Mouse (Mus musculus): Measurements from ENCODE around the gene Tmem18. TPM values are rescaled to one million over a fixed set of nuclear protein-coding genes. Genes with fewer than 3 reads are reported as not detected.

Tmem18 gene
- polyA plus RNA-seq, 1 experiment from 2014 or later: 35.0 TPM

DNA sequence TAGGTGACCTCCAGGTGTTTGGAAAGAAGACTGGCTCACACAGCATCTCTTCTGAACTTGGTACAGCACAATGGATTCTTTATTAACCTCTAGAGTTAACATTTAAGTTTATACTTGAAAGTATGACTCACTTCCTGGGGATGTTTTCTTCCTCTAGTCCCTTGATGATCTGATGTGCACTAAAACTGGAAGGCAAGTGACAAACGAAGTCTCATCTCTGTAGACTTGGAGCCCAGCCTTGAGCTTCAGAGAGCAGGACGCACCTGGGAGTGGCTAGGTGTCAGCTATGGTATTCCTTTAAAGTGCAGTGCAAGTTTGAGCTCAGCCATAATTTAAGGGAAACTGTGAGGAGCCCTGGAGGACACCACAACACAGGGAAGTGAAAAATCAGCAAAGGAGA is 15.2 kb downstream of the Tmem18 start:
- Histone ChIP-seq H3K9me3 (replicated peaks) (no peaks in the 10 kb centered on the region), H3K4me1 (no peaks in the 10 kb centered on the region), H3K27me3 (replicated peaks) (no peaks in the 10 kb centered on the region; the same call in 1 of the 2 replicates), H3K4me3 (replicated peaks) (no peak overlapping the region), H3K36me3 (no peaks in the 10 kb centered on the region), H3K4me2 (no peak overlapping the region), H3K27ac (replicated peaks) (no peak overlapping the region), H3K9ac (replicated peaks) (no peak overlapping the region)
- 67% methylated on average over 2 of the region's 2 CpGs for WGBS
- no peak for ATAC-seq (ENCODE audit: low FRiP score)

- Histone ChIP-seq H3K27me3 (replicated peaks) (no peaks in the 10 kb centered on the region; the same call in 1 of the 2 replicates), H3K9ac (replicated peaks) (no peak overlapping the region), H3K36me3 (no peaks in the 10 kb centered on the region), H3K4me3 (replicated peaks) (no peak overlapping the region), H3K9me3 (replicated peaks) (no peaks in the 10 kb centered on the region), H3K4me2 (no peak overlapping the region), H3K27ac (replicated peaks) (no peak overlapping the region), H3K4me1 (no peaks in the 10 kb centered on the region)
- no peak for ATAC-seq (ENCODE audit: low FRiP score)
- WGBS: 85% methylated on average over 2 of the region's 2 CpGs
These were observed 15.8 kb downstream of the Tmem18 start for GRCm38 (mm10) chr12:30599997-30600396.

GRCm38 (mm10) chr12:30604012-30604411 is 19.8 kb downstream of the Tmem18 start:
- Histone ChIP-seq H3K27me3 (replicated peaks) (no peaks in the 10 kb centered on the region), H3K36me3 (no peaks in the 10 kb centered on the region), H3K9ac (replicated peaks) (no peak overlapping the region), H3K9me3 (replicated peaks) (no peaks in the 10 kb centered on the region), H3K27ac (replicated peaks) (no peak overlapping the region), H3K4me1 (no peaks in the 10 kb centered on the region), H3K4me3 (replicated peaks) (no peak overlapping the region), H3K4me2 (no peak overlapping the region)
- WGBS: 71% methylated on average over 9 of the region's 9 CpGs
- no peak for ATAC-seq (ENCODE audit: low FRiP score)

- WGBS: 82% methylated on average over 6 of the region's 6 CpGs
These were observed 20.6 kb downstream of the Tmem18 start for GRCm38 (mm10) chr12:30604876-30605275.

GRCm38 (mm10) chr12:30605941-30606340 is 21.7 kb downstream of the Tmem18 start:
- Histone ChIP-seq H3K36me3 (no peaks in the 10 kb centered on the region), H3K4me2 (no peak overlapping the region), H3K9ac (replicated peaks) (no peak overlapping the region), H3K4me1 (no peaks in the 10 kb centered on the region), H3K4me3 (replicated peaks) (no peak overlapping the region), H3K27me3 (replicated peaks) (no peaks in the 10 kb centered on the region), H3K27ac (replicated peaks) (no peak overlapping the region), H3K9me3 (replicated peaks) (no peaks in the 10 kb centered on the region)
- WGBS: 91% methylated on average over 6 of the region's 6 CpGs
- ATAC-seq (ENCODE audit: low FRiP score): no peak

More at GRCm38 (mm10) chr12:30604876-30605275, 20.6 kb downstream of the Tmem18 start:
- Histone ChIP-seq H3K36me3 (no peaks in the 10 kb centered on the region), H3K4me2 (no peak overlapping the region), H3K4me3 (replicated peaks) (no peak overlapping the region), H3K4me1 (no peaks in the 10 kb centered on the region), H3K9ac (replicated peaks) (no peak overlapping the region), H3K27ac (replicated peaks) (no peak overlapping the region), H3K27me3 (replicated peaks) (no peaks in the 10 kb centered on the region), H3K9me3 (replicated peaks) (no peaks in the 10 kb centered on the region)
- no peak for ATAC-seq (ENCODE audit: low FRiP score)

- Histone ChIP-seq H3K4me2 (no peak overlapping the region), H3K27ac (replicated peaks) (no peak overlapping the region), H3K9ac (replicated peaks) (no peak overlapping the region), H3K4me1 (no peaks in the 10 kb centered on the region), H3K36me3 (no peaks in the 10 kb centered on the region), H3K9me3 (replicated peaks) (no peaks in the 10 kb centered on the region), H3K4me3 (replicated peaks) (no peak overlapping the region), H3K27me3 (replicated peaks) (no peaks in the 10 kb centered on the region)
- WGBS: 86% methylated on average over 8 of the region's 8 CpGs
- no peak for ATAC-seq (ENCODE audit: low FRiP score)
These were observed 22.5 kb downstream of the Tmem18 start for GRCm38 (mm10) chr12:30606743-30607142.

DNA sequence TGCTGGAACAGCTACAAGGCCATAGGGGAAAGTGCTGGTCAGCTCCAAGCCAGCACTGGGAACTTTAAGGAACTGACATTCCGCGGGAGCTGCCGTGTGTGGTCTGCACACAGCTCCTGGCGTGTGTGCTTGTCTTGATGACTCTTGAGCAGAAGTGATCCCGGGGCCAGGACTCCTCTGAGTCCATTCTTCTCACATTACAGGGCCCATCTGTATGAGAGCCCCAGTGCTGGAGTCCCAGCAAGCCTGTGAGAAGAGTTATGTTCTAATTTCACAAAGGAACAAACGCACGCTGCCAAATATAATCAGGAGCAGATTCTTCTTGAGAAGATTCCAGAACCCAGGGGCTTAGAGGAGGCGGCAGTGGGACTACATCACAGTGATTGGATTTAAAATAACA is 34.2 kb downstream of the Tmem18 start:
- Histone ChIP-seq H3K9ac (replicated peaks) (no peak overlapping the region), H3K4me3 (replicated peaks) (no peak overlapping the region), H3K4me2 (no peak overlapping the region), H3K27me3 (replicated peaks) (no peaks in the 10 kb centered on the region), H3K27ac (replicated peaks) (no peak overlapping the region), H3K4me1 (no peaks in the 10 kb centered on the region), H3K36me3 (no peaks in the 10 kb centered on the region), H3K9me3 (replicated peaks) (no peaks in the 10 kb centered on the region)
- WGBS: 62% methylated on average over 8 of the region's 8 CpGs
- ATAC-seq (ENCODE audit: low FRiP score): no peak

DNA sequence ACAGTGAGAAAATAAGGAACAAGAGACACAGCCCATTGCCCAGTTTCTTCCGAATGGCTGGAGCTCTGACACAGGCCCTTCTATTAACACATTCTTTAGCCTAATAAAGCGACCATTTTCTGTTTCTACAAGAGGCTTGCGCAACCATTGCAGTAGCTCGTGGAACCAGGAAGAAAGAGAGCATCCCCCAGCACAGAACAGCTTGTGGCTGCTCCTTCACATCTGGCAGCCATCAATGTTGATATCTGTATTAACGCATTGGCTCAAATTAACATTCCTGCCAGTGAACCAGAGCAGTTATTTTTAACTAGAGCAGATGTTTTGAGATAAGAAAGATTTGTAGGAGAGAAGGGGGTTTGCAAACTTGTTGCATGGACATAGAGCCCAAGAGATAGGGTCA is 44.2 kb downstream of the Tmem18 start:
- no peak overlapping the region for H3K9ac ChIP-seq (replicated peaks)
- H3K27ac ChIP-seq (replicated peaks): no peak overlapping the region
- no peak overlapping the region for H3K4me3 ChIP-seq (replicated peaks)
- WGBS: 68% methylated on average over 5 of the region's 5 CpGs
- H3K36me3 ChIP-seq: no peaks in the 10 kb centered on the region
- H3K9me3 ChIP-seq (replicated peaks): no peaks in the 10 kb centered on the region
- no peak overlapping the region for H3K4me2 ChIP-seq
- H3K4me1 ChIP-seq: no peaks in the 10 kb centered on the region
- no peak for ATAC-seq (ENCODE audit: low FRiP score)
- no peaks in the 10 kb centered on the region for H3K27me3 ChIP-seq (replicated peaks)

DNA sequence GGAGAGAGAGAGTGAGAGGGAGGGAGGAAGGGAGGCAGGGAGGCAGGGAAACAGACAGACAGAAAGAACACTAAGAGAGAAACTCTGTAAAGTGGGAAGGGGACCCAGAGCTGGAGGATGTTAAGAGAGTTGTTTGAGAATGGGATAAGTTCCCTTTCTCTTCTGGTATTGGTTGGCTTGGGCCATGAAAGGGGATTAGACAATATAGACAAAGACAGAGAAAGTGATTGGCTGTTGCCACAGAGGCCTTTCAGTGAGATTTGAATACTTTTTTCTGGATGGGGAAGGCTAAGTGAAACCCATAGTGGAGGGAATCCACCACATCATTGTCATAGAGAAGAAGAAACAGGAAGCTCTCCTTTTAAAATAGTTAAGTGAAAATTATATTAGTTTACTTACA is 50.3 kb downstream of the Tmem18 start:
- Histone ChIP-seq H3K4me2 (no peak overlapping the region), H3K4me3 (replicated peaks) (no peak overlapping the region), H3K36me3 (no peaks in the 10 kb centered on the region), H3K27me3 (replicated peaks) (no peaks in the 10 kb centered on the region), H3K9ac (replicated peaks) (no peak overlapping the region), H3K9me3 (replicated peaks) (no peaks in the 10 kb centered on the region), H3K4me1 (no peaks in the 10 kb centered on the region), H3K27ac (replicated peaks) (no peak overlapping the region)
- no peak for ATAC-seq (ENCODE audit: low FRiP score)

Small RNAs within 50 kb of the gene (microRNA-seq; reads per million reads assigned to microRNA genes)
- gene Gm25243: not detected

Other genes starting within 250 kb of the Tmem18 start
- 5.3 and 12.6 TPM in 2 replicates for gene Sntg2, start 211.1 kb upstream of the Tmem18 start, polyA plus RNA-seq (2015; fragmentation: Nextera tagmentation; extraction: Ambion mirVana)

Measured in neural tube, embryonic 15.5 days (tissue).